Mouse (Mus musculus): ENCODE data around the gene Zmiz1. TPM values are rescaled to one million over a fixed set of nuclear protein-coding genes. Genes with fewer than 3 reads are reported as not detected.

The Zmiz1 gene
- polyA plus RNA-seq, 1 experiment = 0.68 TPM

GRCm38 (mm10) chr14:25628448-25629099, 169.6 kb downstream of the Zmiz1 start:
- H3K36me3 ChIP-seq (ENCODE audit: control insufficient read depth) = no peaks in the 10 kb centered on the region
- H3K4me3 ChIP-seq (replicated peaks) = no peak overlapping the region
- no peaks in the 10 kb centered on the region for H3K27me3 ChIP-seq (ENCODE audit: control insufficient read depth)
- TF ChIP-seq TAL1 (IDR thresholded peaks at IDR 0.05; ENCODE audit: low read length) = no peak
- no peak for TF ChIP-seq GATA1 (IDR thresholded peaks at IDR 0.05; ENCODE audit: low read length)
- H3K9me3 ChIP-seq (ENCODE audit: control insufficient read depth, low read length) = no peaks in the 10 kb centered on the region
- no peaks in the 10 kb centered on the region for H3K4me1 ChIP-seq (ENCODE audit: control insufficient read depth)

- no peaks in the 10 kb centered on the region for H3K9me3 ChIP-seq (ENCODE audit: control insufficient read depth, low read length)
- H3K4me1 ChIP-seq (ENCODE audit: control insufficient read depth) = peaks cover 12% of the 10 kb centered on the region
- H3K4me3 ChIP-seq (replicated peaks) = no peak overlapping the region
- no peaks in the 10 kb centered on the region for H3K27me3 ChIP-seq (ENCODE audit: control insufficient read depth)
- H3K36me3 ChIP-seq (ENCODE audit: control insufficient read depth) = no peaks in the 10 kb centered on the region
- TF ChIP-seq TAL1 (IDR thresholded peaks at IDR 0.05; ENCODE audit: low read length) (no peak), GATA1 (IDR thresholded peaks at IDR 0.05; ENCODE audit: low read length) (no peak)
These were observed 171.1 kb downstream of the Zmiz1 start for GRCm38 (mm10) chr14:25629866-25630606.

GRCm38 (mm10) chr14:25630647-25631409, 171.8 kb downstream of the Zmiz1 start:
- H3K4me1 ChIP-seq (ENCODE audit: control insufficient read depth) = peaks cover 14% of the 10 kb centered on the region
- no peaks in the 10 kb centered on the region for H3K9me3 ChIP-seq (ENCODE audit: control insufficient read depth, low read length)
- H3K36me3 ChIP-seq (ENCODE audit: control insufficient read depth) = no peaks in the 10 kb centered on the region; the same call in 1 of the 2 replicates
- TF ChIP-seq GATA1 (IDR thresholded peaks at IDR 0.05; ENCODE audit: low read length) (no peak), TAL1 (IDR thresholded peaks at IDR 0.05; ENCODE audit: low read length) (no peak)
- no peaks in the 10 kb centered on the region for H3K27me3 ChIP-seq (ENCODE audit: control insufficient read depth)
- H3K4me3 ChIP-seq (replicated peaks) = no peak overlapping the region

DNA sequence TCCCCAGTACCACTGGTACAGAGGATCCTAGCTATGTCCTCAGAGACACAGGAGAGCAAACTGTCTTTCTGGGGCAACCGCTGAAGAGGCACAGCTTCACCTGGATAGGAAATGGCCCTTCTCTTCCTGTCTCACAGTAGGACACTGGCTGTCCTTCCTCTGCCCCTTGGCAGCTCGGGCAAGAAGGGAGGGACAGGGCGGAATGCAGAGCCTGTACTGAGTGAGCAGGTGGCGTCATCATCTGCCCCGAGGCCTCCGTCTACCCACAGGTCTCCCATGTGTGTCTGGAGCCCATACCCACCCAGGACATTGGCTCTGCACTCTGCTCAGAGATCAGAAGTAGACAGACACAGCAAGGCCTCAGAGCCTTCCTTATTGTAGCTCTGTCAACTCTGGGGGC, 172.5 kb downstream of the Zmiz1 start:
- H3K4me3 ChIP-seq (replicated peaks) = no peak overlapping the region
- H3K4me1 ChIP-seq (ENCODE audit: control insufficient read depth) = peaks cover 14% of the 10 kb centered on the region
- H3K27me3 ChIP-seq (ENCODE audit: control insufficient read depth) = no peaks in the 10 kb centered on the region
- TF ChIP-seq TAL1 (IDR thresholded peaks at IDR 0.05; ENCODE audit: low read length) (no peak), GATA1 (IDR thresholded peaks at IDR 0.05; ENCODE audit: low read length) (no peak)
- H3K36me3 ChIP-seq (ENCODE audit: control insufficient read depth) = peaks cover 4% of the 10 kb centered on the region
- no peaks in the 10 kb centered on the region for H3K9me3 ChIP-seq (ENCODE audit: control insufficient read depth, low read length)

DNA sequence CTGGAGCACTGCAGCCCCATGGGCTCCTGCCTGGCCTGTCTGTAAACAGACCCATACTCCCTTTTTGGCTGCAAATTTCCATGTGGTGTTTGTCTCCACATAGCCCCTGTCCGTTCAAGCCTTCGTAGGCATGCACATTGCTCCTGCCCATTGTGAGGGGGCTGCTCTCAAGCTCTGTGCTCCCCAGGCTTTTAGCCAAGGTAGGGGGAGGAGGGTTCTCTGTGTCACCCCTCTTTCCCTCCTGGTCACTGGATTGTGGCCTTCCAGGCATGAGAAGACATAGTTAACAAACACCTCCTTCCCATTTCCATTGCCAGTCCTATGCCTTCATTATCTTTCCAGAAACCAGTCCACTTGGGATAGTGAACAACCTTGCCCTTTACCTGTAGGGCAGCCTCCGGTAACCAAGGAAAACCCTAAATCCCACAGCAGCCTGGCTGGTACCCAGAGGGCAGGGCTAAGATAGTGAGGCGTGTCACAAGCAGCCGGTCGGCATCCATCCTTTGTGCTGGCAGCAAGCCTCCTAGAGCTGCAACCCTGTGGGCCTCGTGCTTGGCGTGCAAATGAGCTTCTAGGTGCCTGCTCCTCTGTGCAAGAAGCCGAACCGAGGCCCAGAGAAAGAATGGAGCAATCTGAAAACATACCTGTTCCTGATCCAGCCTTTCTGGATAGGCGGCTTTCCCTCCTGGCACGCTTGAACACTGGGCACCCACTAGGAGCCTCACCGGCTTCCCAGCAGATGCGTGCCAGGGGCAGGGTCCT, 174.7 kb downstream of the Zmiz1 start:
- peaks cover 14% of the 10 kb centered on the region for H3K4me1 ChIP-seq (ENCODE audit: control insufficient read depth)
- no peaks in the 10 kb centered on the region for H3K9me3 ChIP-seq (ENCODE audit: control insufficient read depth, low read length)
- TF ChIP-seq TAL1 (IDR thresholded peaks at IDR 0.05; ENCODE audit: low read length) = no peak
- TF ChIP-seq GATA1 (IDR thresholded peaks at IDR 0.05; ENCODE audit: low read length) = no peak
- H3K4me3 ChIP-seq (replicated peaks) = no peak overlapping the region
- no peaks in the 10 kb centered on the region for H3K27me3 ChIP-seq (ENCODE audit: control insufficient read depth)
- H3K36me3 ChIP-seq (ENCODE audit: control insufficient read depth) = peaks cover 16% of the 10 kb centered on the region

GRCm38 (mm10) chr14:25634328-25634727, 175.3 kb downstream of the Zmiz1 start:
- Histone ChIP-seq H3K36me3 (ENCODE audit: control insufficient read depth) (peaks cover 16% of the 10 kb centered on the region), H3K9me3 (ENCODE audit: control insufficient read depth, low read length) (no peaks in the 10 kb centered on the region), H3K4me1 (ENCODE audit: control insufficient read depth) (peaks cover 14% of the 10 kb centered on the region), H3K27me3 (ENCODE audit: control insufficient read depth) (no peaks in the 10 kb centered on the region), H3K4me3 (replicated peaks) (no peak overlapping the region)
- TF ChIP-seq GATA1 (IDR thresholded peaks at IDR 0.05; ENCODE audit: low read length) (no peak), TAL1 (IDR thresholded peaks at IDR 0.05; ENCODE audit: low read length) (no peak)

- H3K36me3 ChIP-seq (ENCODE audit: control insufficient read depth) = peaks cover 16% of the 10 kb centered on the region
- TF ChIP-seq TAL1 (IDR thresholded peaks at IDR 0.05; ENCODE audit: low read length) = no peak
- TF ChIP-seq GATA1 (IDR thresholded peaks at IDR 0.05; ENCODE audit: low read length) = no peak
- no peak overlapping the region for H3K4me3 ChIP-seq (replicated peaks)
- H3K9me3 ChIP-seq (ENCODE audit: control insufficient read depth, low read length) = no peaks in the 10 kb centered on the region
- H3K4me1 ChIP-seq (ENCODE audit: control insufficient read depth) = peaks cover 14% of the 10 kb centered on the region
- H3K27me3 ChIP-seq (ENCODE audit: control insufficient read depth) = no peaks in the 10 kb centered on the region
These were observed 176.8 kb downstream of the Zmiz1 start for GRCm38 (mm10) chr14:25635746-25636145.

DNA sequence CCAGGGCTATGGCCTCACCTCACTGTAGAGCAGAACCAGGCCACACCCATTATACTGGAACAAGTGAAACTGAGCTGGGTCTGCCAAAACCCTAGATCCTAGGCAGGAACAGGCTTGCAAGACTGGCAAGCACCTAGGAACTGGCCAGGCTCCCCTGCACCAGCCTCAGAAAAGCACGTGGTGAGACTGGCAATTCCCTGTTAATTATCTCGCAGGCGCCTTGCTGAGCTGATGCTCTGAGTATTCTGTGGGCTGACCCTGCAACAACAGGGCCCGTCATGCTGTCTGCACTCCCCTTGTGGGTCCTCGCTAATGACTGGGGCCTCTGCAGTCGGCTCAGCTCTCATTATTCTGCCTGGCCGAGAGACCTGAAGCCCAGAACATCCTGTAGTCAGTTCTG, 177.3 kb downstream of the Zmiz1 start:
- Histone ChIP-seq H3K9me3 (ENCODE audit: control insufficient read depth, low read length) (no peaks in the 10 kb centered on the region), H3K4me3 (replicated peaks) (no peak overlapping the region), H3K36me3 (ENCODE audit: control insufficient read depth) (peaks cover 16% of the 10 kb centered on the region)

More for the DNA sequence above, 177.3 kb downstream of the Zmiz1 start:
- Histone ChIP-seq H3K27me3 (ENCODE audit: control insufficient read depth) (no peaks in the 10 kb centered on the region), H3K4me1 (ENCODE audit: control insufficient read depth) (peaks cover 14% of the 10 kb centered on the region)
- TF ChIP-seq GATA1 (IDR thresholded peaks at IDR 0.05; ENCODE audit: low read length) (no peak), TAL1 (IDR thresholded peaks at IDR 0.05; ENCODE audit: low read length) (no peak)
